Mouse (Mus musculus): Measurements from ENCODE around the gene Ilk. TPM values are rescaled to one million over a fixed set of nuclear protein-coding genes. Genes with fewer than 3 reads are reported as not detected.
A peak's percentile ranks its signal among the peaks of the same experiment; 100 is the strongest.

Gene Ilk
- polyA plus RNA-seq, 1 experiment: 90.9 TPM

DNA sequence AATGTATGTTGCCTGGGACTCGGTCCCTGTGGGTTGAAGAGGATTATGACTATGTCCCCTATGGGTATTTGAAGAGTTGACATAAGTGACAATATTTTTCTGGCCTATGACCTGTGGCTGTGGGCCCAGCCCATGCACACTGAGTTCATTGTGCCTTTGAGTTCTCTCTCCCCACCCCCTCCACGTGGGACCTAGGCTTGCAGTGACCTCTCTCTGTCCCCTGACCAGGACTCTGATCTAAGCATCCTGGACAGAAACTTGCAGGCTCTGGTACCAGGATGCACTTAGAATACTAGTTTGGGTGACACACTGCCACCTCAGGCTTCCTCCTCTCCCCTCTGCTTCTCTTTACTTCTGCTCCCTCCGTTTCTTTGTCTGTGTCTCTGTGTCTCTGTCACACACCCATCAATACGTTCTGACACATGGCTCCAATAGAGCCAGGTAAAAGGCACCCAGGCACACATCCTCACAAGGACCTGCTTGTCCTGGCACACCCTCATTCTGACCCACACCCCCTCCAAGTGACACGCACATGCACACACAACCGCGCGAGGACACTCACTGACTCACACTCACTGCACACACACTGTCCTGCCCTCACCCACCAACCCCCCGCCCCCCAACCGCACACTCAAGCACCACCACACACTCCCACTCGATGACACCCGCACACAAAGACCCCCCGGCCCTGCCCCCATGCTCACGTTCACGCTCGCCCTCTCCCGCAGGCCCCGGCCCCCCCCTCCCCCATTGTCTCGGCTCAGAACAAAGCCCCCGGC is 50.3 kb downstream of the Ilk start:
- peaks cover 18% of the 10 kb centered on the region for H3K27me3 ChIP-seq (ENCODE audit: control insufficient read depth, insufficient read depth, low read length, poor library complexity, severe bottlenecking)
- H3K4me1 ChIP-seq (ENCODE audit: control insufficient read depth, insufficient read depth, low read length): peaks cover 3% of the 10 kb centered on the region
- H3K27ac ChIP-seq (ENCODE audit: insufficient read depth, low read length): no peak overlapping the region
- no peaks in the 10 kb centered on the region for H3K36me3 ChIP-seq (ENCODE audit: control insufficient read depth, insufficient read depth, low read length, poor library complexity, severe bottlenecking)
- H3K4me3 ChIP-seq (ENCODE audit: low read depth, low read length): peak overlapping the region; percentile 58; the same call in 1 of the 2 replicates
- H3K9ac ChIP-seq (ENCODE audit: low read depth, poor library complexity, severe bottlenecking): peak overlapping the region; percentile 63
- TF ChIP-seq EP300 (IDR thresholded peaks at IDR 0.05; ENCODE audit: insufficient read depth, low read depth, low read length): no peak
- no peak for TF ChIP-seq POLR2A (IDR thresholded peaks at IDR 0.05; ENCODE audit: insufficient read depth, low read length)
- no peak for TF ChIP-seq CTCF (IDR thresholded peaks at IDR 0.05; ENCODE audit: low read depth, low read length)
- H3K9me3 ChIP-seq (replicated peaks; ENCODE audit: control insufficient read depth, insufficient read depth, low read length, poor library complexity, severe bottlenecking): 0 out of 2 replicates have a peak, but pooled peaks cover 4% of the 10 kb centered on the region

DNA sequence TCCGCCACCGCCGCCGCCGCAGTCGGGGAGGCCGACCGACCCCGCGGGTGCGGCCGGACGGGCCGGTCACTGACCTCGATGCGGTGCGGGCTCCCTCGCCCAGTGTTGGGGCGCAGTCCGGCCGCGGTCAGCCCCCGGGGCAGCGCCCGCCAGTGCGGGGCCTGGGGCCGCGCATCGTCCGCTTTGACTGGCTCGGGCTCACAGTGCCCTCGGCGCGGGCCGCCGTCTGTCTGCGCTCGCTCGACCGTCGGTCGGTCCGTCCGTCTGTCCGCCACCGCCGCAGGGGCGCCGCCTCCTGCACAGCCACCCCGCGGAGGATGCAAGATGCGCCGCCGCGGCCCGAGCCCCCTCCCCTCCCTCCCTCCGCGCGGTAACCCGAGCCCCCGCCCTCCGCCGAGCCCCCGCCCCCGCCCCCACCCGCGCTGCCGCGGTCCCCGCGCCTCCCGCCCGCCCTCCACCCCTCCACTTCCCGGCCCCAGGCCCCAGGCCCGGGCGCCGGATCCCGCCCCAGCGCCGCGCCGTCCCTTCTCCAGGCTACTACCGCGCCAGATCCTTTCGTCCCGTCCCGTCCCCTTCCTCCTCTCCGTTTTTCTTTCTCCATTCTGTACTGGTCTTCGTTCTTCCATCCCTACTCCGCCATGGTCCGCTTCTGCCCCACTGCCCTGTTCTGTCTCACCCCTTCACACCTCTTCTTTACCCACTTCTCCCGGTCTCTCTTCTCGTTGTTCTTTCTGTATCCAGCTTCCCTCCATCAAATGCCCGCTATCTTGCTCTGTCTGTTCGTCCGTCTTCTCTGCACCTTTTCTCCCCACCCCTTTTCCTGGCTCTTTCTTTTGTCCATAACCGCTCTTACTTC is 51.1 kb downstream of the Ilk start, which contains the start of gene Dchs1:
Gene Dchs1, minus strand, starts transcription at position 370 of the 856 bp plus-strand sequence.
- H3K27me3 ChIP-seq (ENCODE audit: control insufficient read depth, insufficient read depth, low read length, poor library complexity, severe bottlenecking): peaks cover 18% of the 10 kb centered on the region
- peak within 1 kb of the TSS; percentile 58 for H3K4me3 ChIP-seq (ENCODE audit: low read depth, low read length)
- H3K9me3 ChIP-seq (replicated peaks; ENCODE audit: control insufficient read depth, insufficient read depth, low read length, poor library complexity, severe bottlenecking): 0 out of 2 replicates have a peak, but pooled peaks cover 4% of the 10 kb centered on the region
- TF ChIP-seq EP300 (IDR thresholded peaks at IDR 0.05; ENCODE audit: insufficient read depth, low read depth, low read length) (no peak), CTCF (IDR thresholded peaks at IDR 0.05; ENCODE audit: low read depth, low read length) (no peak), POLR2A (IDR thresholded peaks at IDR 0.05; ENCODE audit: insufficient read depth, low read length) (no peak)
- H3K4me1 ChIP-seq (ENCODE audit: control insufficient read depth, insufficient read depth, low read length): peaks cover 3% of the 10 kb centered on the region
- no peaks in the 10 kb centered on the region for H3K36me3 ChIP-seq (ENCODE audit: control insufficient read depth, insufficient read depth, low read length, poor library complexity, severe bottlenecking)
- peak within 1 kb of the TSS; percentile 63 for H3K9ac ChIP-seq (ENCODE audit: low read depth, poor library complexity, severe bottlenecking)
- H3K27ac ChIP-seq (ENCODE audit: insufficient read depth, low read length): no peak within 1 kb of the TSS

- Histone ChIP-seq H3K27me3 (ENCODE audit: control insufficient read depth, insufficient read depth, low read length, poor library complexity, severe bottlenecking) (peaks cover 17% of the 10 kb centered on the region), H3K4me1 (ENCODE audit: control insufficient read depth, insufficient read depth, low read length) (peaks cover 3% of the 10 kb centered on the region), H3K4me3 (ENCODE audit: low read depth, low read length) (no peak overlapping the region), H3K36me3 (ENCODE audit: control insufficient read depth, insufficient read depth, low read length, poor library complexity, severe bottlenecking) (no peaks in the 10 kb centered on the region), H3K9ac (ENCODE audit: low read depth, poor library complexity, severe bottlenecking) (no peak overlapping the region), H3K27ac (ENCODE audit: insufficient read depth, low read length) (no peak overlapping the region), H3K9me3 (replicated peaks; ENCODE audit: control insufficient read depth, insufficient read depth, low read length, poor library complexity, severe bottlenecking) (0 out of 2 replicates have a peak, but pooled peaks cover 4% of the 10 kb centered on the region)
- TF ChIP-seq CTCF (IDR thresholded peaks at IDR 0.05; ENCODE audit: low read depth, low read length): no peak
- TF ChIP-seq EP300 (IDR thresholded peaks at IDR 0.05; ENCODE audit: insufficient read depth, low read depth, low read length): no peak
- TF ChIP-seq POLR2A (IDR thresholded peaks at IDR 0.05; ENCODE audit: insufficient read depth, low read length): no peak
These were observed 54.8 kb downstream of the Ilk start for GRCm38 (mm10) chr7:105791147-105791546.

Other genes starting within 250 kb of the Ilk start
- 16.2 and 17.1 TPM in 2 replicates for gene Smpd1, start 182.2 kb upstream of the Ilk start, polyA plus RNA-seq (2011; ENCODE audit: insufficient read depth, insufficient read length, low read depth, missing spikeins)
- gene Apbb1, start 154.9 kb upstream of the Ilk start, polyA plus RNA-seq (2011; ENCODE audit: insufficient read depth, insufficient read length, low read depth, missing spikeins): 14.7 and 16.0 TPM in 2 replicates
- not detected in 2 replicates for gene Hpx, start 136.5 kb upstream of the Ilk start, polyA plus RNA-seq (2011; ENCODE audit: insufficient read depth, insufficient read length, low read depth, missing spikeins)
- 28.8 and 36.8 TPM in 2 replicates for gene Trim3, start 103.0 kb upstream of the Ilk start, polyA plus RNA-seq (2011; ENCODE audit: insufficient read depth, insufficient read length, low read depth, missing spikeins)
- gene Timm10b, start 96.5 kb upstream of the Ilk start, polyA plus RNA-seq (2011; ENCODE audit: insufficient read depth, insufficient read length, low read depth, missing spikeins): 32.2 and 33.3 TPM in 2 replicates
- gene Arfip2, start 96.2 kb upstream of the Ilk start, polyA plus RNA-seq (2011; ENCODE audit: insufficient read depth, insufficient read length, low read depth, missing spikeins): 33.2 and 36.4 TPM in 2 replicates
- 0.72 and 5.7 TPM in 2 replicates for gene Gm45799, start 96.0 kb upstream of the Ilk start, polyA plus RNA-seq (2011; ENCODE audit: insufficient read depth, insufficient read length, low read depth, missing spikeins)
- gene Dnhd1, start 85.8 kb upstream of the Ilk start, polyA plus RNA-seq (2011; ENCODE audit: insufficient read depth, insufficient read length, low read depth, missing spikeins): 1.7 and 1.8 TPM in 2 replicates
- gene Rrp8, start 793 bp downstream of the Ilk start, polyA plus RNA-seq (2011; ENCODE audit: insufficient read depth, insufficient read length, low read depth, missing spikeins): 31.9 and 33.6 TPM in 2 replicates
- gene Taf10, start 7.8 kb downstream of the Ilk start, polyA plus RNA-seq (2011; ENCODE audit: insufficient read depth, insufficient read length, low read depth, missing spikeins): 208 and 210 TPM in 2 replicates
- 68.2 and 74.8 TPM in 2 replicates for gene Tpp1, start 15.6 kb downstream of the Ilk start, polyA plus RNA-seq (2011; ENCODE audit: insufficient read depth, insufficient read length, low read depth, missing spikeins)
- 0.37 and 0.55 TPM in 2 replicates for gene Dchs1, start 51.1 kb downstream of the Ilk start, polyA plus RNA-seq (2011; ENCODE audit: insufficient read depth, insufficient read length, low read depth, missing spikeins)
- gene Mrpl17, start 74.5 kb downstream of the Ilk start, polyA plus RNA-seq (2011; ENCODE audit: insufficient read depth, insufficient read length, low read depth, missing spikeins): 103 and 108 TPM in 2 replicates
- not detected in 2 replicates for gene Gm4070, start 217.4 kb downstream of the Ilk start, polyA plus RNA-seq (2011; ENCODE audit: insufficient read depth, insufficient read length, low read depth, missing spikeins)